Mouse (Mus musculus) hindbrain, postnatal 0 days (tissue): ENCODE measurements around the gene Dnajc1. TPM values are rescaled to one million over a fixed set of nuclear protein-coding genes. Genes with fewer than 3 reads are reported as not detected.

Experiments used
- ATAC-seq: fragments of 200-750 bp; cut with Nextera tagmentation; 2 replicates; pipeline ENCODE4 v1.8.0; 2017; ENCODE audit warnings: mild to moderate bottlenecking, moderate TSS enrichment, moderate library complexity
- DNase-seq: peaks from one replicate; pipeline ENCODE4 v3.0.0-alpha.2; 2015; ENCODE audit warnings: low spot score
- H3K27ac ChIP-seq: fragments of 300-500 bp; sonication (generic); 2 replicates; pipeline ENCODE4 v1.5.1; 2014; ENCODE audit warnings: mild to moderate bottlenecking
- H3K27me3 ChIP-seq: fragments of 300-500 bp; sonication (generic); 2 replicates; pipeline ENCODE4 v1.6.1; 2014; ENCODE audit warnings: low read length, mixed read lengths; ENCODE audit not compliant: insufficient read depth
- H3K36me3 ChIP-seq: fragments of 300-500 bp; sonication (generic); 2 replicates; pipeline ENCODE4 v1.6.1; 2014; ENCODE audit warnings: low read length, mixed read lengths; ENCODE audit not compliant: insufficient read depth
- H3K4me1 ChIP-seq: fragments of 300-500 bp; sonication (generic); 2 replicates; pipeline ENCODE4 v1.6.1; 2014; ENCODE audit warnings: antibody characterized with exemption, low read length, mixed read lengths; ENCODE audit not compliant: insufficient read depth
- H3K4me2 ChIP-seq: fragments of 300-500 bp; sonication (generic); 2 replicates; pipeline ENCODE4 v1.6.1; 2014; ENCODE audit warnings: low read depth, mild to moderate bottlenecking, low read length, moderate library complexity, mixed read lengths
- H3K4me3 ChIP-seq: fragments of 300-500 bp; sonication (generic); 2 replicates; pipeline ENCODE4 v1.5.1; 2014; ENCODE audit warnings: low read length
- H3K9ac ChIP-seq: fragments of 300-500 bp; sonication (generic); replicated peaks from 2 replicates; pipeline ENCODE4 v1.6.1; 2014; ENCODE audit warnings: mild to moderate bottlenecking, low read length, moderate library complexity, mixed read lengths
- H3K9me3 ChIP-seq: fragments of 300-500 bp; sonication (generic); 2 replicates; pipeline ENCODE4 v1.6.1; 2016; ENCODE audit warnings: low read length, mixed read lengths
- CTCF ChIP-seq: IDR thresholded peaks from 2 replicates; pipeline ENCODE4 v1.5.1; 2016; ENCODE audit warnings: antibody characterized with exemption, control low read depth, low read depth
- WGBS: fragments of 180-500 bp; shearing (Covaris S2); extraction: QIAGEN DNeasy Blood & Tissue Kit; methylation state at CpG from one replicate; pipeline ENCODE4 v1.1.7; 2014; 5-methylcytosine and 5-hydroxymethylcytosine counted together
- polyA plus RNA-seq: library from polyadenylated mRNA; unstranded; fragments of >200 nt; fragmentation: Nextera tagmentation; extraction: Ambion mirVana; gene quantifications from 2 replicates; pipeline ENCODE4 v1.2.1, GENCODE M21; 2015
- total RNA-seq: library from RNA; depleted of rRNA; stranded (reverse); fragments of >200 nt; gene quantifications from 2 replicates; pipeline ENCODE4 v1.2.3, GENCODE M21; 2014

Dnajc1 gene
- total and polyA plus RNA-seq, 2 experiments from 2014 or later: 13.0 to 21.2 TPM

- H3K36me3 ChIP-seq: no peaks in the 10 kb centered on the region
- no peak for ATAC-seq
- no peak overlapping the region for H3K9ac ChIP-seq
- no peak for DNase-seq
- TF ChIP-seq CTCF: no peak
- H3K4me1 ChIP-seq: no peaks in the 10 kb centered on the region
- WGBS: 89% methylated on average over 3 of the region's 3 CpGs
- no peaks in the 10 kb centered on the region for H3K27me3 ChIP-seq
- H3K27ac ChIP-seq: no peak overlapping the region
- no peak overlapping the region for H3K4me3 ChIP-seq
- H3K4me2 ChIP-seq: no peak overlapping the region
- no peaks in the 10 kb centered on the region for H3K9me3 ChIP-seq
Measured at GRCm38 (mm10) chr2:18300949-18301348, 91.7 kb downstream of the Dnajc1 start.

GRCm38 (mm10) chr2:18285175-18285574 lies 107.5 kb downstream of the Dnajc1 start:
- H3K27me3 ChIP-seq: no peaks in the 10 kb centered on the region
- H3K9me3 ChIP-seq: no peaks in the 10 kb centered on the region
- H3K36me3 ChIP-seq: peaks cover 5% of the 10 kb centered on the region
- ATAC-seq: no peak
- no peak for DNase-seq
- no peak overlapping the region for H3K27ac ChIP-seq
- H3K4me1 ChIP-seq: no peaks in the 10 kb centered on the region
- no peak overlapping the region for H3K9ac ChIP-seq
- 95% methylated on average over 6 of the region's 6 CpGs for WGBS
- TF ChIP-seq CTCF: 0 out of 2 replicates have a peak, but pooled peaks have one; percentile 11
- H3K4me2 ChIP-seq: no peak overlapping the region
- H3K4me3 ChIP-seq: no peak overlapping the region

GRCm38 (mm10) chr2:18265736-18266135 lies 126.9 kb downstream of the Dnajc1 start:
- Histone ChIP-seq H3K9me3 (no peaks in the 10 kb centered on the region; the same call in 1 of the 2 replicates), H3K4me3 (no peak overlapping the region), H3K4me2 (no peak overlapping the region), H3K9ac (no peak overlapping the region), H3K27me3 (no peaks in the 10 kb centered on the region), H3K27ac (no peak overlapping the region), H3K4me1 (no peaks in the 10 kb centered on the region), H3K36me3 (no peaks in the 10 kb centered on the region)
- ATAC-seq: no peak
- no peak for TF ChIP-seq CTCF
- WGBS: 85% methylated on average over 1 of the region's 1 CpGs
- no peak for DNase-seq

GRCm38 (mm10) chr2:18264579-18264978 lies 128.1 kb downstream of the Dnajc1 start:
- ATAC-seq (no peak), DNase-seq (no peak)
- H3K36me3 ChIP-seq: no peaks in the 10 kb centered on the region
- H3K27ac ChIP-seq: no peak overlapping the region
- no peak overlapping the region for H3K9ac ChIP-seq
- H3K4me3 ChIP-seq: no peak overlapping the region
- H3K9me3 ChIP-seq: no peaks in the 10 kb centered on the region; the same call in 1 of the 2 replicates
- TF ChIP-seq CTCF: no peak
- no peaks in the 10 kb centered on the region for H3K27me3 ChIP-seq
- 82% methylated on average over 3 of the region's 3 CpGs for WGBS
- no peaks in the 10 kb centered on the region for H3K4me1 ChIP-seq
- H3K4me2 ChIP-seq: no peak overlapping the region

- H3K9ac ChIP-seq: no peak overlapping the region
- H3K27me3 ChIP-seq: no peaks in the 10 kb centered on the region
- no peak overlapping the region for H3K27ac ChIP-seq
- no peak overlapping the region for H3K4me2 ChIP-seq
- ATAC-seq (no peak), DNase-seq (no peak)
- no peaks in the 10 kb centered on the region for H3K36me3 ChIP-seq
- no peak for TF ChIP-seq CTCF
- no peak overlapping the region for H3K4me3 ChIP-seq
- no peaks in the 10 kb centered on the region for H3K9me3 ChIP-seq
- no peaks in the 10 kb centered on the region for H3K4me1 ChIP-seq
- 34% methylated on average over 1 of the region's 1 CpGs for WGBS
Measured at GRCm38 (mm10) chr2:18262298-18262697, 130.3 kb downstream of the Dnajc1 start.

GRCm38 (mm10) chr2:18249224-18249623 lies 143.4 kb downstream of the Dnajc1 start:
- Histone ChIP-seq H3K4me1 (no peaks in the 10 kb centered on the region), H3K27ac (no peak overlapping the region), H3K9me3 (no peaks in the 10 kb centered on the region), H3K27me3 (no peaks in the 10 kb centered on the region), H3K36me3 (no peaks in the 10 kb centered on the region), H3K4me2 (no peak overlapping the region), H3K9ac (no peak overlapping the region), H3K4me3 (no peak overlapping the region)
- 90% methylated on average over 3 of the region's 3 CpGs for WGBS
- no peak for DNase-seq
- TF ChIP-seq CTCF: no peak
- ATAC-seq: no peak

- 94% methylated on average over 5 of the region's 5 CpGs for WGBS
- TF ChIP-seq CTCF: no peak
Measured at GRCm38 (mm10) chr2:18235524-18235923, 157.1 kb downstream of the Dnajc1 start.

More at GRCm38 (mm10) chr2:18235524-18235923, 157.1 kb downstream of the Dnajc1 start:
- no peak overlapping the region for H3K4me3 ChIP-seq
- ATAC-seq (no peak), DNase-seq (no peak)
- no peaks in the 10 kb centered on the region for H3K9me3 ChIP-seq
- H3K4me2 ChIP-seq: no peak overlapping the region
- no peaks in the 10 kb centered on the region for H3K27me3 ChIP-seq
- H3K36me3 ChIP-seq: no peaks in the 10 kb centered on the region
- no peak overlapping the region for H3K9ac ChIP-seq
- no peak overlapping the region for H3K27ac ChIP-seq
- H3K4me1 ChIP-seq: no peaks in the 10 kb centered on the region
